Mouse (Mus musculus): ENCODE measurements at regions not wholly inside any gene's neighbourhood (a gene's known extent, or its start where the extent isn't known, plus 50 kb on each side); places are given as distances from the start of the nearest gene placed in this dataset.

DNA sequence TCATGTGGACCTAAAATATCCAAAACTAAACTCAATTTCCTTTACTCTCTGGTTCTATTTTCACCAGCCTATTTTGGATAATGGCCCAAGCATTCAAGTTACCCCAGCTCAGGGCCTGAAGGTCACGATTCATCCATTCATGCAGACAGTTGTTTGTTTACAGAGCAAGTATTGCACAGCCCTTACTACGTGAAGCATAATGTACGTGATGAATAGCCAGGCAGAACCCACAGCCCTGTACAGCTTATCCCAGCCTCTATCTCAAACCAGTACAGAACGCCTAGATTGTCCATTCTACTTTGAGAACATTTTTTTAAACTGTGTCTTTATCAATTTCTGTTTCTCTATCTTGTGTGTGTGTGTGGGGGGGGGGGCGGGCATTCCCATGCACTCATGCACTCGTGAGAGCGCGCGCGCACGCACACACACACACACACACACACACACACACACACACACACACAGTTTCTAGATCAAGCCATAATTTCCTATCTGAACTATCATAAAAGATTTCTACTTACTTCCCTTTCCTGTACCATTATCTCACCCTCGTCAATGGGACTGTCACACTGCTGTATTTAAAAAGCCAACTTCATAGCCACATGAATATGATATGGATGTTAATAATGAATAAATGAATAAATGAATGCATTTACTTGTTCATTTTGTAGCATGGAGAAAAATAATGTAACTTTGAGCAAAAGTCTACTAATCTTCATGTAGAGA lies 180.3 kb upstream of the Bmp2 start:
- H3K36me3 ChIP-seq (ENCODE audit: control insufficient read depth, insufficient read depth, low read length), result no peaks in the 10 kb centered on the region

DNA sequence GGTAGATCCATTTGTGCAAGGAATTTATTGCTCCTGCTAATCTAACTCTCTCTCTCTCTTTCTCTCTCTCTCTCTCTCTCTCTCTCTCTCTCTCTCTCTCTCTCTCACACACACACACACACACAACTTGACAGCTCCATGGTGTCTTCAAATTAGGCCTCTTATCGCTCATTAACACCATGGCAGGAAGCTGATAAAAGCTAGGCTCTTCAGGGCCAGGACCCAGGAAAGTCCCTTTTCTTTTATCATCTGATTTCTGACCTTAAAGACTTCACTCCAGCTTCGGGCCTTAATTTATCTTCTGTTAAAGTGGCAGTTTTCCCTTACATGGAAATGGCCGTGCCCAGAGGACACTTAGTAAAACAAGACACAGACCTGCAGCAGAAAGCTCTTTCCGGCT lies 178.4 kb upstream of the Bmp2 start:
- no peak overlapping the region for H3K27ac ChIP-seq (ENCODE audit: low read depth, low read length)
- no peak for ATAC-seq (replicated peaks; ENCODE audit: insufficient number of reproducible peaks, low FRiP score, low TSS enrichment)
- H3K4me1 ChIP-seq (ENCODE audit: control insufficient read depth, insufficient read depth, low read length), result peaks cover 10% of the 10 kb centered on the region
- no peak overlapping the region for H3K9ac ChIP-seq (ENCODE audit: low read depth, low read length)
- no peak overlapping the region for H3K4me2 ChIP-seq
- no peak overlapping the region for H3K4me3 ChIP-seq (ENCODE audit: low read depth, low read length)
- H3K9me3 ChIP-seq (replicated peaks; ENCODE audit: control insufficient read depth, low read length), result no peaks in the 10 kb centered on the region
- no peaks in the 10 kb centered on the region for H3K36me3 ChIP-seq (ENCODE audit: control insufficient read depth, insufficient read depth, low read length)
- H3K27me3 ChIP-seq (ENCODE audit: control insufficient read depth, insufficient read depth, low read length), result no peaks in the 10 kb centered on the region; the same call in 1 of the 2 replicates
- 5% methylated on average over 4 of the region's 4 CpGs for WGBS (ENCODE audit: insufficient replicate concordance)

More for the DNA sequence above, 180.3 kb upstream of the Bmp2 start:
- H3K4me2 ChIP-seq, result no peak overlapping the region
- no peaks in the 10 kb centered on the region; the same call in 1 of the 2 replicates for H3K27me3 ChIP-seq (ENCODE audit: control insufficient read depth, insufficient read depth, low read length)
- no peak overlapping the region for H3K27ac ChIP-seq (ENCODE audit: low read depth, low read length)
- peaks cover 14% of the 10 kb centered on the region for H3K4me1 ChIP-seq (ENCODE audit: control insufficient read depth, insufficient read depth, low read length)
- WGBS (ENCODE audit: insufficient replicate concordance), result 75% methylated on average over 12 of the region's 12 CpGs
- no peaks in the 10 kb centered on the region for H3K9me3 ChIP-seq (replicated peaks; ENCODE audit: control insufficient read depth, low read length)
- H3K9ac ChIP-seq (ENCODE audit: low read depth, low read length), result no peak overlapping the region
- no peak for ATAC-seq (replicated peaks; ENCODE audit: insufficient number of reproducible peaks, low FRiP score, low TSS enrichment)
- no peak overlapping the region for H3K4me3 ChIP-seq (ENCODE audit: low read depth, low read length)

DNA sequence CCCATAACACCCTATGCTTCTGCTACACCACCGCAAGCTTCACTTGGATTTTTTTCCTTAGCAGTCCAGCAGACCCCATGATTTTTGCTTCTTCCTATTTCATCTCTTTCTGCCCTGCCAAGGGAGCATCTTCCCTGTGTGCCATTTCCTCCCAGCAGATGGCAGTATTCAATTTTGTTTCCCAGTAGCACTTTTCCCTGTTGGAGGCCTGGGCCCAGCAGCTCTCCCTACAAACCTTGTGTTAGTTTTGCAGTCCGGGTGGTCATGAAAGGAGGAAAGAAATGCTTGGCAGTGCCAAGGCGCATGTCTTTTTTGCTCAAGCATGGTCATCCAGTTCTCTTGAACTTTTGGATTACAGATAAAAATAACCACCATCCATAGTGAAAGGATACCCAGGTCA lies 170.9 kb upstream of the Bmp2 start:
- no peak overlapping the region for H3K4me2 ChIP-seq
- ATAC-seq (replicated peaks; ENCODE audit: insufficient number of reproducible peaks, low FRiP score, low TSS enrichment), result no peak; the same call in 1 of the 2 replicates
- H3K27me3 ChIP-seq (ENCODE audit: control insufficient read depth, insufficient read depth, low read length), result no peaks in the 10 kb centered on the region
- no peak overlapping the region for H3K27ac ChIP-seq (ENCODE audit: low read depth, low read length)
- H3K9ac ChIP-seq (ENCODE audit: low read depth, low read length), result no peak overlapping the region
- H3K9me3 ChIP-seq (replicated peaks; ENCODE audit: control insufficient read depth, low read length), result no peaks in the 10 kb centered on the region
- no peaks in the 10 kb centered on the region for H3K4me1 ChIP-seq (ENCODE audit: control insufficient read depth, insufficient read depth, low read length)
- 51% methylated on average over 3 of the region's 3 CpGs for WGBS (ENCODE audit: insufficient replicate concordance)
- H3K4me3 ChIP-seq (ENCODE audit: low read depth, low read length), result no peak overlapping the region
- H3K36me3 ChIP-seq (ENCODE audit: control insufficient read depth, insufficient read depth, low read length), result no peaks in the 10 kb centered on the region

DNA sequence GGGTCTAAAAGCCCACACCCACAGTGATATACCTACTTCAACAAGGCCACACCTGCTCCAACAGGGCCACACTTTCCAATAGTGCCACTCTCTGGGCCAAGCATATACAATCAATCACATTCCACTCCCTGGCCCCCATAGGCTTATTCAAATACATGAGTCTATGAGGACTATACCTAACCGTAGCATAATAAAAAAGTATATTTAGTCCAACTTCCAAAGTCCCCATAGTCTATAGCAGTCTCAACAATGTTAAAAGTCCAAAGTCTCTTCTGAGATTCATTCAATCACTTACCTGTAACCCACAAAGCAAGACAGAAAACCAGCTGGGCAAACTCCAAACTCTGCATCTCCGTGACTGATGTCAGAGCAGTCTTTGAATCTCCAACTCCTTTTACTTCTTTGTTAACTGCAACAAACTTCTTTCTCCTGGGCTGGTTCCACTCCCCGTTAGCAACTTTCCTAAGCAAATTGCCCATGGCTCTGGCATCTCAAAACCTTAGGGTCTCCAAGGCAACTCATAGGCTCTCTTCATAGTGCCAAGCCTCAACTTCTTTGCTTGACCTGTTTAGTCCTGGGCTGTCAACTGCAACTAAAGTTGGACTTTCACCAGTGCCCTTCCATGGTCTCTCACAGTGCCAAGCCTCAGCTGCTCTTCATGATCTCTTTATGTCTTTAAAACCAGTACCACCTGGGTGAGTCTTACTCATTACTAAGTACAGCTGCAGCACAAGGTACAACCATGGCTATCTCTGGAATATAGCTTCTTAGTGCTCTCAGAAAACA lies 168.6 kb upstream of the Bmp2 start:
- H3K36me3 ChIP-seq (ENCODE audit: control insufficient read depth, insufficient read depth, low read length), result no peaks in the 10 kb centered on the region
- 88% methylated on average over 3 of the region's 3 CpGs for WGBS (ENCODE audit: insufficient replicate concordance)
- no peak overlapping the region for H3K4me2 ChIP-seq
- no peak overlapping the region for H3K4me3 ChIP-seq (ENCODE audit: low read depth, low read length)
- no peak overlapping the region for H3K9ac ChIP-seq (ENCODE audit: low read depth, low read length)
- H3K9me3 ChIP-seq (replicated peaks; ENCODE audit: control insufficient read depth, low read length), result no peaks in the 10 kb centered on the region
- no peaks in the 10 kb centered on the region for H3K4me1 ChIP-seq (ENCODE audit: control insufficient read depth, insufficient read depth, low read length)
- no peak overlapping the region for H3K27ac ChIP-seq (ENCODE audit: low read depth, low read length)
- no peaks in the 10 kb centered on the region for H3K27me3 ChIP-seq (ENCODE audit: control insufficient read depth, insufficient read depth, low read length)
- ATAC-seq (replicated peaks; ENCODE audit: insufficient number of reproducible peaks, low FRiP score, low TSS enrichment), result no peak

DNA sequence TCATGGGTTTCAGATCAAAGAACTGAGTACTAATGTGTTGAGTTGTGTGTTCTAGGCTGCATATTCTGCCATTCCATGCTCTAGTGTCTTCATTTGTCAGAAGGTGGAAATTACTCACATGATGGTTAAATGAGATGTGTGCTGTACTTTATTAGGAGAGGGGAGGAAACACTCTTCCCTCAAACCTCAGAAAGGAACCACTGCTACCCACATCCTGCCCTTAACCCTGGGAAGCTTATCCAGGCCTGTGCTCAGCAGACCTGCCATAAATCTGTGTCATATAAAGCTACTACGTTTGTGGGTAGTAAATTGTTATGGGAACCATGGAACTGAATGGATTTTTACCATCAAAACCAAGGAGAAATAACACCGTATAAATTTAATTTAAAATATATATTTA lies 166.7 kb upstream of the Bmp2 start:
- H3K36me3 ChIP-seq (ENCODE audit: control insufficient read depth, insufficient read depth, low read length), result no peaks in the 10 kb centered on the region
- no peak overlapping the region for H3K4me3 ChIP-seq (ENCODE audit: low read depth, low read length)
- H3K4me2 ChIP-seq, result no peak overlapping the region
- H3K9ac ChIP-seq (ENCODE audit: low read depth, low read length), result no peak overlapping the region
- 77% methylated on average over 2 of the region's 2 CpGs for WGBS (ENCODE audit: insufficient replicate concordance)
- no peaks in the 10 kb centered on the region for H3K9me3 ChIP-seq (replicated peaks; ENCODE audit: control insufficient read depth, low read length)
- H3K4me1 ChIP-seq (ENCODE audit: control insufficient read depth, insufficient read depth, low read length), result no peaks in the 10 kb centered on the region
- no peaks in the 10 kb centered on the region for H3K27me3 ChIP-seq (ENCODE audit: control insufficient read depth, insufficient read depth, low read length)
- H3K27ac ChIP-seq (ENCODE audit: low read depth, low read length), result no peak overlapping the region
- ATAC-seq (replicated peaks; ENCODE audit: insufficient number of reproducible peaks, low FRiP score, low TSS enrichment), result no peak

DNA sequence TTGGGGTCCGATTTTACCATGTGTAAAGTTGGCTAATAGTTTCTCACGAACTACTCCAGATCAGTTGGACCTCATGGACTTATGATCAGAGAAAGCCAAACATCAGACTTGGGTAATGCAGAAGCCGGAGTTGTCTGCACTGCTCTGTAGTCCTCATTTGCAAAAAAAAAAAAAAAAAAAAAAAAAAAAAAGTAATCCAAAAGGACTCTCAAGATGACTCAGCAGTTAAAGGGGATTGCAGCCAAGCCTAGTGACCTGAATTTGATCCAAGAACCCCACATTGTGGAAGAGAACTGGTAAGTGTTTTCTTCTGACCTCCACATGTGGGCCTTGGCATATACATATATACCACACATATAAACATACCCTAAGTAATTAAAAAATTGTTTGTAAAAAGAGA lies 164.6 kb upstream of the Bmp2 start:
- 86% methylated on average over 3 of the region's 3 CpGs for WGBS (ENCODE audit: insufficient replicate concordance)
- Histone ChIP-seq H3K9me3 (replicated peaks; ENCODE audit: control insufficient read depth, low read length) (no peaks in the 10 kb centered on the region), H3K4me1 (ENCODE audit: control insufficient read depth, insufficient read depth, low read length) (no peaks in the 10 kb centered on the region), H3K4me2 (no peak overlapping the region), H3K27ac (ENCODE audit: low read depth, low read length) (no peak overlapping the region), H3K9ac (ENCODE audit: low read depth, low read length) (no peak overlapping the region), H3K4me3 (ENCODE audit: low read depth, low read length) (no peak overlapping the region), H3K27me3 (ENCODE audit: control insufficient read depth, insufficient read depth, low read length) (no peaks in the 10 kb centered on the region), H3K36me3 (ENCODE audit: control insufficient read depth, insufficient read depth, low read length) (no peaks in the 10 kb centered on the region)
- ATAC-seq (replicated peaks; ENCODE audit: insufficient number of reproducible peaks, low FRiP score, low TSS enrichment), result no peak

DNA sequence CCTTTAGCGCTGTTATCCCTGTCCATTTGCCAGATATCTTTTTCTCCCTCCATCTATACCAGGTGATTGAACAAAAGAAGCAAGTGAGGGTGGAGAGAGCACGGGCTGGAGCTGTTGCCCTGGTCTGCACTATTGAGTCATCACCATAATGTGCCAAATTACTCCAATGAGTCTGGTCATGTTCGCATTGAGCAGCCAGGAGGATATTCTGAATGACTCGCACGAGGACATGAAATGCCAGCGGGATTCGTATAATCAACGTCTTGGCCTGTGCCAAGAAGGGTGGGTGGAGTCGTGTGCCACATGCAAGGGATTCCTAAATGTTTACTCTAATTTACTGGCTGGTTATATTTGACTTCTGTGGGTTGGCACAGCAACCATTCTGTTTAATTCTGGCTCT lies 159.7 kb upstream of the Bmp2 start:
- no peaks in the 10 kb centered on the region for H3K4me1 ChIP-seq (ENCODE audit: control insufficient read depth, insufficient read depth, low read length)
- no peaks in the 10 kb centered on the region for H3K9me3 ChIP-seq (replicated peaks; ENCODE audit: control insufficient read depth, low read length)
- no peak overlapping the region for H3K4me2 ChIP-seq
- no peak overlapping the region for H3K9ac ChIP-seq (ENCODE audit: low read depth, low read length)
- no peak overlapping the region for H3K27ac ChIP-seq (ENCODE audit: low read depth, low read length)
- no peaks in the 10 kb centered on the region for H3K36me3 ChIP-seq (ENCODE audit: control insufficient read depth, insufficient read depth, low read length)
- 90% methylated on average over 9 of the region's 9 CpGs for WGBS (ENCODE audit: insufficient replicate concordance)
- no peaks in the 10 kb centered on the region for H3K27me3 ChIP-seq (ENCODE audit: control insufficient read depth, insufficient read depth, low read length)
- no peak for ATAC-seq (replicated peaks; ENCODE audit: insufficient number of reproducible peaks, low FRiP score, low TSS enrichment)
- H3K4me3 ChIP-seq (ENCODE audit: low read depth, low read length), result no peak overlapping the region

DNA sequence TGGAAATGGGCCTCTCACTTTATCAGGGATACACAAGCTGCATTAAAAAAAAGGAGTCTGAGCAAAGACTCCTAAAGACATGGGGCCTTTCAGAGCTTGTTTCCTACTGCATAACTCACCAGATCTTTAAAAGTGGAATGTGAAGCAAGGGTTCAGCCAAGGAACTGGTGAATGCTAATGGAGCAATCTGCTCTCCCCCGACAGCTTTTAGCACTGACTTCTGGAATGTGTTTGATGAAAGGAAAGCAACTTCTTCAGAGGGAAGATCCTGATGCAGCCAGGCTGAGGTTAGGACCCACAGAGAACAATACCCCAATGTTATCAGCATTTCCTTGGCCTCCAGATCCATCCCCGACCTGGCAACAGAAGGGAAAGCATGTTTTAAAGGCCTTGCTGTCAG lies 154.4 kb upstream of the Bmp2 start:
- Histone ChIP-seq H3K27ac (ENCODE audit: low read depth, low read length) (no peak overlapping the region), H3K36me3 (ENCODE audit: control insufficient read depth, insufficient read depth, low read length) (no peaks in the 10 kb centered on the region), H3K4me3 (ENCODE audit: low read depth, low read length) (no peak overlapping the region), H3K4me1 (ENCODE audit: control insufficient read depth, insufficient read depth, low read length) (peaks cover 9% of the 10 kb centered on the region; the same call in 1 of the 2 replicates), H3K27me3 (ENCODE audit: control insufficient read depth, insufficient read depth, low read length) (no peaks in the 10 kb centered on the region), H3K9me3 (replicated peaks; ENCODE audit: control insufficient read depth, low read length) (no peaks in the 10 kb centered on the region), H3K9ac (ENCODE audit: low read depth, low read length) (no peak overlapping the region), H3K4me2 (no peak overlapping the region)
- WGBS (ENCODE audit: insufficient replicate concordance), result 3% methylated on average over 2 of the region's 2 CpGs
- no peak for ATAC-seq (replicated peaks; ENCODE audit: insufficient number of reproducible peaks, low FRiP score, low TSS enrichment)

Data from heart, embryonic 11.5 days (tissue).